Mouse (Mus musculus) brain, embryonic 14.5 days (tissue): ENCODE data around the gene Exoc7.

Source experiments
- CTCF ChIP-seq: fragments of 200-500 bp; IDR thresholded peaks from 2 replicates; pipeline ENCODE4 v1.5.1; 2012; ENCODE audit warnings: inconsistent platforms, mild to moderate bottlenecking, moderate library complexity, borderline replicate concordance; ENCODE audit not compliant: insufficient read depth, insufficient read length; ENCODE audit errors: extremely low read depth
- POLR2A ChIP-seq: fragments of 200-500 bp; IDR thresholded peaks from 2 replicates; pipeline ENCODE4 v1.6.1; 2012; ENCODE audit warnings: mild to moderate bottlenecking, inconsistent platforms, borderline replicate concordance; ENCODE audit not compliant: poor library complexity, insufficient read depth, insufficient read length, severe bottlenecking; ENCODE audit errors: extremely low read depth

GRCm38 (mm10) chr11:116337000-116337399 is 30.0 kb upstream of the Exoc7 start:
- TF ChIP-seq CTCF (no peak), POLR2A (no peak)
